Mouse (Mus musculus) brain, embryonic 14.5 days (tissue): ENCODE data around the gene D930048N14Rik.

Source experiments
- CTCF ChIP-seq: fragments of 200-500 bp; IDR thresholded peaks from 2 replicates; pipeline ENCODE4 v1.5.1; 2012; ENCODE audit warnings: inconsistent platforms, mild to moderate bottlenecking, moderate library complexity, borderline replicate concordance; ENCODE audit not compliant: insufficient read depth, insufficient read length; ENCODE audit errors: extremely low read depth
- POLR2A ChIP-seq: fragments of 200-500 bp; IDR thresholded peaks from 2 replicates; pipeline ENCODE4 v1.6.1; 2012; ENCODE audit warnings: mild to moderate bottlenecking, inconsistent platforms, borderline replicate concordance; ENCODE audit not compliant: poor library complexity, insufficient read depth, insufficient read length, severe bottlenecking; ENCODE audit errors: extremely low read depth

DNA sequence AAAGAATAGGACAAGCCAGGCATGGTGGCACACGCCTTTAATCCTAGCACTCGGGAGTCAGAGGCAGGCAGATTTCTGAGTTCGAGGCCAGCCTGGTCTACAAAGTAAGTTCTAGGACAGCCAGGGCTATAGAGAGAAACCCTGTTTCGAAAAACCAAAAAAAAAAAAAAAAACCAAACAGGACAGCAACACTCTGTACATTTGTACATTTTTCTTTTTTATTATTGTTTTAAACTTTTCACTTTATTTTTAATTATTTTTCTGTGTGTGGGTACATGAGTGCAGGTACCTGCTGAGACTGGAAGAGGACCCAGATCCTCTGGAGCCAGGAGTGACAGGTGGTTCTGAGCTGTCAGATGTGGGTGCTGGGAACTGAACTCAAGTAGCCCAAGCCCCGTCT lies 24.6 kb downstream of the D930048N14Rik start:
- no peak for TF ChIP-seq CTCF
- TF ChIP-seq POLR2A: no peak
